Mouse (Mus musculus): ENCODE results near the gene Ddhd1. TPM values are rescaled to one million over a fixed set of nuclear protein-coding genes. Genes with fewer than 3 reads are reported as not detected.

The Ddhd1 gene
- polyA plus RNA-seq, 1 experiment from 2014 or later: 6.7 TPM

DNA sequence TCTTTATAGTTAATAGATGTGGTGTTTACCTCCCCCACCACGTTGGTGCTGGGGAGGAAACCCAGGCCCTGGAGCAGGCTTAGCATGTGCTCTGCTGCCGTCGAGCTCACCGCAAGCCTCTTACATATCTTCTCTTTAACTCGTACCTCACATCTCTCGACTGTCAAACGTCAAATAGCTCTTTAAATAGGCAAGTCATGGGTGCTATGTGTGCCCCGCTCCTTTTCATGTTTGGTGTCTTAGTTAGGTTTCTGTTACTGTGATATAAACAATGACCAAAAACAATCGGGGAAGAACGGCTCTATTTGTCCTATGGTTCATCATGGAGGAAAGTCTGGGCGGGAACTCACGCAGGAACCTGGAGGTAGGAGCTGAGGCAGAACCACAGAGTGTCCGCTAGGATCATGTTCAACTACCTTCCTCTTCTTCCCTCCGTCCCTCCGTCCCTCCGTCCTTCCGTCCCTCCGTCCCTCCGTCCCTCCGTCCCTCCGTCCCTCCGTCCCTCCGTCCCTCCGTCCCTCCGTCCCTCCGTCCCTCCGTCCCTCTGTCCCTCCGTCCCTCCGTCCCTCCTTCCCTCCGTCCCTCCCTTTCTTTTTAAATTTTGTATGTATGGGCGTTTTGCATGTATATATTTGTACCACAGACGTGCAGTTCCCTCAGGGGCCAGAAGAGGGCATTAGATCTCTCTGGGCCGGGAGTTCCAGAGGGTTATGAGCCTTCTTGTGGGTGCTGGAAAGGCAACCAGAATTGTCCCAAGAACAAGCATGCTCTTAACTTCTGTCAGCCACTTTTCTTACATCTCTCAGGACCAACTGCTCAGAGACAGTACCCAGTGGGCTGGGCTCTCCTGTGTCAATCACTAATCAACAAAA lies 91.6 kb downstream of the Ddhd1 start:
- Histone ChIP-seq H3K4me2 (peak overlapping the region; percentile 66), H3K36me3 (no peaks in the 10 kb centered on the region), H3K27me3 (replicated peaks) (no peaks in the 10 kb centered on the region), H3K9ac (peak overlapping the region; percentile 74), H3K4me3 (peak overlapping the region; percentile 47), H3K4me1 (peaks cover 36% of the 10 kb centered on the region), H3K9me3 (no peaks in the 10 kb centered on the region), H3K27ac (replicated peaks) (peak overlapping the region; percentile 94)
- ATAC-seq (ENCODE audit: extremely low read depth, insufficient number of reproducible peaks, low FRiP score, low TSS enrichment): no peak
- 18% methylated on average over 32 of the region's 33 CpGs for WGBS

- WGBS: 9% methylated on average over 20 of the region's 20 CpGs
- H3K27ac ChIP-seq (replicated peaks): peak overlapping the region; percentile 94
- peak overlapping the region; percentile 74 for H3K9ac ChIP-seq
- H3K4me1 ChIP-seq: peaks cover 36% of the 10 kb centered on the region
- H3K36me3 ChIP-seq: no peaks in the 10 kb centered on the region
- peak overlapping the region; percentile 47 for H3K4me3 ChIP-seq
- peak overlapping the region; percentile 66 for H3K4me2 ChIP-seq
- no peaks in the 10 kb centered on the region for H3K9me3 ChIP-seq
- H3K27me3 ChIP-seq (replicated peaks): no peaks in the 10 kb centered on the region
- ATAC-seq (ENCODE audit: extremely low read depth, insufficient number of reproducible peaks, low FRiP score, low TSS enrichment): no peak
Measured at GRCm38 (mm10) chr14:45565216-45566065, 92.5 kb downstream of the Ddhd1 start.

DNA sequence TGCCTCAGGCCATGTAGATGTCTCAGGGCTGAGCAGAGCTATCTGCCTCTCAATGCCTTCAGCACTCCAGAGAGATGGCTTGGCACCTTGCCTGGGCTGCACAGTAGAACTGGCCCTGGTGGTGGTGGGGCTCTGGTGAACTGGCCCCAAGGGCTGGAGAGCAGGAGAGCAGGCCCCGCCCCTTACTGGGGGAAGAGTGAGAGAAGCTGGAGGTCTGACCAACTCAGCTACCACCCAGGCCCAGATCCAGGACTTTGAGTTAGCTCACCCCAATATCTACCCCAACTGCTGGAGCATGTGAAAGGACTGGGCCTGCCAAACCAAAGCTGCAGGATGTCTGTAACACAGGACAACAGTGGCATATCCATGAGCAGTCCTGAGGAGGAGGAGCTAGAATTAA lies 94.4 kb downstream of the Ddhd1 start:
- 33% methylated on average over 1 of the region's 1 CpGs for WGBS
- 0 out of 2 replicates have a peak overlapping the region, but pooled peaks have one; percentile 27 for H3K4me2 ChIP-seq
- no peaks in the 10 kb centered on the region for H3K36me3 ChIP-seq
- peaks cover 38% of the 10 kb centered on the region for H3K4me1 ChIP-seq
- H3K9ac ChIP-seq: no peak overlapping the region; the same call in 1 of the 2 replicates
- peak; percentile 59; the same call in 1 of the 2 replicates for ATAC-seq (ENCODE audit: extremely low read depth, insufficient number of reproducible peaks, low FRiP score, low TSS enrichment)
- no peak overlapping the region for H3K4me3 ChIP-seq
- no peaks in the 10 kb centered on the region for H3K27me3 ChIP-seq (replicated peaks)
- peak overlapping the region; percentile 94 for H3K27ac ChIP-seq (replicated peaks)
- H3K9me3 ChIP-seq: no peaks in the 10 kb centered on the region

DNA sequence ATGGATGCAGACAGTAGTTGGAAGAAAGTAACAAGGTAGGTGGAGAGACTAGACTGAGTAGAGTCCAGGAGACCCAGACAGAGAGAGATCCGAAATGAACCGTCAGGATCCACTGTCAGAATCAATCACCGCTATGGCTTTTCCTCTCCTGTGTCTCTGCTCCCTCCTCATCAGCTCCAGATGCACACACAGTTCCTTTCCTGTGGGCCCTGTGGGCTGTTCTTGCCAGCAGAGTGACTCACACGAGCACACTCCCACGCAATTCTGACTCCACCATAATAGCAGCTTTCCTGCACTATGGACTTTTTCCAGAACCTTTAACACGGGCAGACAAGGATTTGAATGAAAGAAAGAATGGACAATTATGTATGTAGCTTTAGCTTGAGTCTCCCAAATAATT lies 96.3 kb downstream of the Ddhd1 start:
- ATAC-seq (ENCODE audit: extremely low read depth, insufficient number of reproducible peaks, low FRiP score, low TSS enrichment): no peak
- 63% methylated on average over 6 of the region's 6 CpGs for WGBS
- Histone ChIP-seq H3K4me2 (no peak overlapping the region), H3K4me1 (peaks cover 39% of the 10 kb centered on the region), H3K27me3 (replicated peaks) (no peaks in the 10 kb centered on the region), H3K9ac (no peak overlapping the region), H3K27ac (replicated peaks) (0 out of 2 replicates have a peak overlapping the region, but pooled peaks have one; percentile 37), H3K9me3 (no peaks in the 10 kb centered on the region), H3K36me3 (no peaks in the 10 kb centered on the region), H3K4me3 (no peak overlapping the region)

DNA sequence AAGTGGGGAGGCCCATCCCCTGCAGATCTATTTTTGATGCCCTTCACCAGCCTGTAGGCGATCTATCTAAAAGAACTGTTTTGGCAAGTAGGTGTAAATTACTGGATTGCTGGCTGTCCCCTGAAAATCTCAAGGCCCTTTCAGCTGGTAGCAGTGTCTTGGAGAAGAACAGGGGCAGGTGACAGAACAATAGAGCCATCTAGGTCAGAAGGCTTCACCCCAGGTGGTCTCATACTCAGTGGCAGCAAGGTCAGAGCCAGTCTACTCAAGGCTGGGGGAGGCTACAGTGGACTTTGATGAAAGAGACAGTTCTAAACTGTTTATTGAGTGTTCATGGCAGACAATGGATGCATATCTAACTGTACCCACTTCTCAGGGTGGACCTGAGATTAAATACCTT lies 98.9 kb downstream of the Ddhd1 start:
- H3K4me2 ChIP-seq: no peak overlapping the region
- no peak overlapping the region for H3K4me3 ChIP-seq
- 73% methylated on average over 1 of the region's 1 CpGs for WGBS
- peaks cover 19% of the 10 kb centered on the region for H3K4me1 ChIP-seq
- H3K9me3 ChIP-seq: no peaks in the 10 kb centered on the region
- no peak overlapping the region for H3K9ac ChIP-seq
- no peaks in the 10 kb centered on the region for H3K36me3 ChIP-seq
- H3K27me3 ChIP-seq (replicated peaks): no peaks in the 10 kb centered on the region
- H3K27ac ChIP-seq (replicated peaks): no peak overlapping the region
- ATAC-seq (ENCODE audit: extremely low read depth, insufficient number of reproducible peaks, low FRiP score, low TSS enrichment): no peak

GRCm38 (mm10) chr14:45554336-45554735 lies 103.6 kb downstream of the Ddhd1 start:
- Histone ChIP-seq H3K4me3 (no peak overlapping the region), H3K9ac (no peak overlapping the region), H3K4me2 (no peak overlapping the region), H3K9me3 (no peaks in the 10 kb centered on the region), H3K27me3 (replicated peaks) (no peaks in the 10 kb centered on the region), H3K36me3 (no peaks in the 10 kb centered on the region), H3K4me1 (peaks cover 27% of the 10 kb centered on the region), H3K27ac (replicated peaks) (peak overlapping the region; percentile 45; the same call in 1 of the 2 replicates)
- ATAC-seq (ENCODE audit: extremely low read depth, insufficient number of reproducible peaks, low FRiP score, low TSS enrichment): no peak
- 81% methylated on average over 6 of the region's 6 CpGs for WGBS

DNA sequence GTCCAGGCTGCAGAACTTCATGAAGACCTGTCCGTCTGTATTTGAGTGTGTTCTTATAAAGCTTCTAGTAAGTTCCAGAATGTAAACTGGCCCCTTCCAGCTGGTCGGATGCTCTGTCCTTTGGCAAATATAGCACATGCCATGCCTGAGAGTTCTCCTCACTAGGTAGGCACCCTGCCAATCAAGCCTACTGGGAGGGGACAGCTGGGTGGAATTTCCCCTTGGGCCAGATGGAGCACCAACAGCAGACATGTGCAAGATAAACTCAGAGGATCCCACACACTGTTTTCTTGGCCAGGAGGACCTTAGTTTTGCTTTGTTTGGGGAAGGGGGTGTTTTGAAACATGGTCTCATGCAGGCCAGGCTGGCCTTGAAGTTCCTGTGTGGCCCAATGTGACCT lies 104.1 kb downstream of the Ddhd1 start:
- Histone ChIP-seq H3K9me3 (no peaks in the 10 kb centered on the region), H3K27me3 (replicated peaks) (no peaks in the 10 kb centered on the region), H3K27ac (replicated peaks) (peak overlapping the region; percentile 45; the same call in 1 of the 2 replicates), H3K36me3 (no peaks in the 10 kb centered on the region), H3K4me1 (peaks cover 27% of the 10 kb centered on the region), H3K4me2 (no peak overlapping the region), H3K4me3 (no peak overlapping the region), H3K9ac (no peak overlapping the region)
- WGBS: 43% methylated on average over 2 of the region's 2 CpGs
- no peak for ATAC-seq (ENCODE audit: extremely low read depth, insufficient number of reproducible peaks, low FRiP score, low TSS enrichment)

DNA sequence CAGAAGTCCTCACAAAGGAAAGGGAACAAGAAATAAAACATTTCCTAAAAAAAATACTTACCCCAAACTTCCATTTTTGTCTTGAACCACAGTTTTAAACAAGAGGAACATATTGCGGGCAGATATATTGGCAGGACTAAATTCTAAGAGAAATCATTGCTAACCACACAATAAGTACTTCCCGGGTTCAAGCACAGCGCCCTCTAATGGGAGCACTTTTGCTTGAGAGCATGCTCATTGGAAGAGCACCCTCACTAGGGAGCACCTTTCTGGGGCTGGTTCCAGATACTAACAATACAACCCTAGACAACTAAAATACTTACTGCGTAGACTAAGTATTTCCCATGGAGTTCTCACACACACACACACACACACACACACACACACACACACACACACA lies 105.5 kb downstream of the Ddhd1 start:
- H3K27ac ChIP-seq (replicated peaks): no peak overlapping the region
- H3K4me3 ChIP-seq: no peak overlapping the region
- H3K27me3 ChIP-seq (replicated peaks): no peaks in the 10 kb centered on the region
- H3K4me1 ChIP-seq: peaks cover 24% of the 10 kb centered on the region
- H3K9me3 ChIP-seq: no peaks in the 10 kb centered on the region
- WGBS: 74% methylated on average over 4 of the region's 4 CpGs
- H3K36me3 ChIP-seq: no peaks in the 10 kb centered on the region
- H3K9ac ChIP-seq: no peak overlapping the region
- no peak overlapping the region for H3K4me2 ChIP-seq
- ATAC-seq (ENCODE audit: extremely low read depth, insufficient number of reproducible peaks, low FRiP score, low TSS enrichment): no peak

- Histone ChIP-seq H3K4me1 (peaks cover 24% of the 10 kb centered on the region), H3K9me3 (no peaks in the 10 kb centered on the region), H3K9ac (no peak overlapping the region), H3K4me2 (peak overlapping the region; percentile 32), H3K27me3 (replicated peaks) (no peaks in the 10 kb centered on the region), H3K4me3 (no peak overlapping the region), H3K27ac (replicated peaks) (no peak overlapping the region), H3K36me3 (no peaks in the 10 kb centered on the region)
- WGBS: 46% methylated on average over 17 of the region's 17 CpGs
- ATAC-seq (ENCODE audit: extremely low read depth, insufficient number of reproducible peaks, low FRiP score, low TSS enrichment): no peak
Measured at GRCm38 (mm10) chr14:45551121-45551768, 106.7 kb downstream of the Ddhd1 start.

- no peak overlapping the region for H3K9ac ChIP-seq
- H3K27me3 ChIP-seq (replicated peaks): no peaks in the 10 kb centered on the region
- H3K36me3 ChIP-seq: no peaks in the 10 kb centered on the region
- no peak for ATAC-seq (ENCODE audit: extremely low read depth, insufficient number of reproducible peaks, low FRiP score, low TSS enrichment)
- 56% methylated on average over 13 of the region's 13 CpGs for WGBS
- H3K27ac ChIP-seq (replicated peaks): no peak overlapping the region
- H3K4me3 ChIP-seq: no peak overlapping the region
- peaks cover 24% of the 10 kb centered on the region for H3K4me1 ChIP-seq
- no peak overlapping the region for H3K4me2 ChIP-seq
- H3K9me3 ChIP-seq: no peaks in the 10 kb centered on the region
Measured at GRCm38 (mm10) chr14:45550010-45550647, 107.8 kb downstream of the Ddhd1 start.
